Comparison of ENCODE assay signal across 12 mouse cellular contexts in genomic region chr13:57246238-57246963, GRCm38 (mm10).
DNase-seq lines count a peak whose midpoint lies in the region; ATAC-seq and TF ChIP-seq lines count a peak whose summit lies in the region.
"Had no signal": no experiment of that assay in that cellular context is flagged by ENCODE, and none has a peak within 500 bp of the region (broad histone marks: within the 10 kb centered on the region; RNA-seq: fewer than 3 reads in every experiment).

No protein-coding gene starts in this region.

- no peak for ATAC-seq in forebrain, embryonic 14.5 days
- ATAC-seq in lung, embryonic 14.5 days (ENCODE audit: insufficient read depth): no peak
- no peak for ATAC-seq in lung, postnatal 0 days
- ATAC-seq in intestine, postnatal 0 days: no peak
- no peak for ATAC-seq in erythroid progenitor cell, adult 5-6 weeks (replicated peaks; ENCODE audit: low FRiP score, poor library complexity, severe bottlenecking)
- ATAC-seq: liver, embryonic 12.5 days had no signal

- H3K4me3 ChIP-seq in forebrain, embryonic 14.5 days (ENCODE audit: low read depth, low read length): no peak overlapping the region
- H3K4me3 ChIP-seq in forebrain, embryonic 10.5 days: no peak overlapping the region
- no peak overlapping the region for H3K4me3 ChIP-seq in lung, embryonic 14.5 days (ENCODE audit: low read depth, low read length)
- no peak overlapping the region for H3K4me3 ChIP-seq in lung, postnatal 0 days (ENCODE audit: low read depth, low read length)
- no peak overlapping the region for H3K4me3 ChIP-seq in intestine, postnatal 0 days (ENCODE audit: low read depth, low read length)
- H3K4me3 ChIP-seq: embryonic facial prominence, embryonic 15.5 days; liver, embryonic 12.5 days had no signal

- TF ChIP-seq CTCF in lung, embryonic 14.5 days (IDR thresholded peaks at IDR 0.05; ENCODE audit: low read depth): no peak
- no peak for TF ChIP-seq CTCF in lung, postnatal 0 days (IDR thresholded peaks at IDR 0.05)
- no peak for TF ChIP-seq CTCF in intestine, postnatal 0 days (IDR thresholded peaks at IDR 0.05; ENCODE audit: low read depth)

- no peaks in the 10 kb centered on the region for H3K9me3 ChIP-seq in forebrain, embryonic 14.5 days (replicated peaks; ENCODE audit: control insufficient read depth, low read length)
- H3K9me3 ChIP-seq in forebrain, embryonic 10.5 days: no peaks in the 10 kb centered on the region
- H3K9me3 ChIP-seq in lung, embryonic 14.5 days (ENCODE audit: low read depth, low read length): no peaks in the 10 kb centered on the region
- no peaks in the 10 kb centered on the region for H3K9me3 ChIP-seq in lung, postnatal 0 days (ENCODE audit: low read length)
- H3K9me3 ChIP-seq in intestine, postnatal 0 days (ENCODE audit: control insufficient read depth): no peaks in the 10 kb centered on the region
- H3K9me3 ChIP-seq: embryonic facial prominence, embryonic 15.5 days; liver, embryonic 12.5 days had no signal

- no peaks in the 10 kb centered on the region for H3K4me1 ChIP-seq in forebrain, embryonic 14.5 days (ENCODE audit: control insufficient read depth, insufficient read depth, low read length)
- no peaks in the 10 kb centered on the region for H3K4me1 ChIP-seq in forebrain, embryonic 10.5 days
- H3K4me1 ChIP-seq in lung, embryonic 14.5 days (ENCODE audit: insufficient read depth): no peaks in the 10 kb centered on the region
- H3K4me1 ChIP-seq in lung, postnatal 0 days (ENCODE audit: insufficient read depth, low read depth, low read length): no peaks in the 10 kb centered on the region
- H3K4me1 ChIP-seq in intestine, postnatal 0 days (replicated peaks; ENCODE audit: control insufficient read depth, insufficient read depth, low read length): no peaks in the 10 kb centered on the region
- H3K4me1 ChIP-seq: liver, embryonic 12.5 days had no signal

- TF ChIP-seq EP300 in lung, postnatal 0 days (IDR thresholded peaks at IDR 0.05): no peak

- H3K27me3 ChIP-seq in forebrain, embryonic 14.5 days (replicated peaks; ENCODE audit: control insufficient read depth, insufficient read depth, low read length): no peaks in the 10 kb centered on the region
- H3K27me3 ChIP-seq in forebrain, embryonic 10.5 days (ENCODE audit: poor library complexity, severe bottlenecking): no peaks in the 10 kb centered on the region
- H3K27me3 ChIP-seq in lung, embryonic 14.5 days (ENCODE audit: insufficient read depth, low read length): no peaks in the 10 kb centered on the region
- H3K27me3 ChIP-seq in lung, postnatal 0 days (replicated peaks; ENCODE audit: insufficient read depth, low read length): no peaks in the 10 kb centered on the region
- H3K27me3 ChIP-seq in intestine, postnatal 0 days (replicated peaks; ENCODE audit: control insufficient read depth, insufficient read depth, low read length): no peaks in the 10 kb centered on the region
- H3K27me3 ChIP-seq: CH12.LX; embryonic facial prominence, embryonic 15.5 days; liver, embryonic 12.5 days had no signal

- peak; percentile 34 for DNase-seq in forebrain, embryonic 14.5 days (ENCODE audit: low spot score)
- no peak for DNase-seq in forebrain, embryonic 10.5 days (ENCODE audit: extremely low spot score, low spot score)
- DNase-seq in lung, embryonic 14.5 days: peak; percentile 30
- no peak for DNase-seq in lung, postnatal 0 days (ENCODE audit: low spot score)
- peak; percentile 48 for DNase-seq in right cerebral cortex, postnatal 14 days
- DNase-seq in retina, postnatal 1 day: no peak

- H3K27ac ChIP-seq in forebrain, embryonic 14.5 days (ENCODE audit: low read depth, low read length): no peak overlapping the region
- no peak overlapping the region for H3K27ac ChIP-seq in forebrain, embryonic 10.5 days
- no peak overlapping the region for H3K27ac ChIP-seq in lung, embryonic 14.5 days (ENCODE audit: low read depth)
- H3K27ac ChIP-seq in lung, postnatal 0 days (ENCODE audit: low read length): no peak overlapping the region
- no peak overlapping the region for H3K27ac ChIP-seq in intestine, postnatal 0 days (ENCODE audit: low read depth, low read length)
- H3K27ac ChIP-seq: embryonic facial prominence, embryonic 15.5 days; liver, embryonic 12.5 days had no signal

- H3K36me3 ChIP-seq in forebrain, embryonic 14.5 days (ENCODE audit: control insufficient read depth, insufficient read depth, low read length): no peaks in the 10 kb centered on the region
- H3K36me3 ChIP-seq in forebrain, embryonic 10.5 days (replicated peaks): no peaks in the 10 kb centered on the region
- no peaks in the 10 kb centered on the region for H3K36me3 ChIP-seq in lung, embryonic 14.5 days (ENCODE audit: insufficient read depth)
- H3K36me3 ChIP-seq in lung, postnatal 0 days (ENCODE audit: insufficient read depth, low read length): no peaks in the 10 kb centered on the region
- H3K36me3 ChIP-seq in intestine, postnatal 0 days (ENCODE audit: control insufficient read depth, insufficient read depth): no peaks in the 10 kb centered on the region
- H3K36me3 ChIP-seq: embryonic facial prominence, embryonic 15.5 days; liver, embryonic 12.5 days had no signal

- WGBS in forebrain, embryonic 14.5 days: 74% methylated on average over 18 of the region's 18 CpGs
- WGBS in forebrain, embryonic 10.5 days: 86% methylated on average over 18 of the region's 18 CpGs
- 53% methylated on average over 18 of the region's 18 CpGs for WGBS in lung, embryonic 14.5 days
- 64% methylated on average over 18 of the region's 18 CpGs for WGBS in lung, postnatal 0 days
- 41% methylated on average over 18 of the region's 18 CpGs for WGBS in intestine, postnatal 0 days

- no peak overlapping the region for H3K4me2 ChIP-seq in forebrain, embryonic 14.5 days (ENCODE audit: low read length)
- no peak overlapping the region for H3K4me2 ChIP-seq in lung, embryonic 14.5 days
- H3K4me2 ChIP-seq in lung, postnatal 0 days (replicated peaks; ENCODE audit: low read depth, low read length): no peak overlapping the region
- H3K4me2 ChIP-seq in intestine, postnatal 0 days (replicated peaks; ENCODE audit: low read depth): peak overlapping the region; percentile 18; the same call in 1 of the 2 replicates
- H3K4me2 ChIP-seq: embryonic facial prominence, embryonic 15.5 days; heart, embryonic 11.5 days; liver, embryonic 12.5 days had no signal

- no peak overlapping the region for H3K9ac ChIP-seq in forebrain, embryonic 14.5 days (ENCODE audit: low read length)
- H3K9ac ChIP-seq in lung, embryonic 14.5 days: no peak overlapping the region
- no peak overlapping the region for H3K9ac ChIP-seq in lung, postnatal 0 days (replicated peaks; ENCODE audit: low read depth)
- no peak overlapping the region for H3K9ac ChIP-seq in intestine, postnatal 0 days (ENCODE audit: low read depth, low read length)
- H3K9ac ChIP-seq: embryonic facial prominence, embryonic 15.5 days; liver, embryonic 12.5 days had no signal

Comparison
In these comparisons a context has a peak if more than half of its experiments do, and no peak if none do; other contexts are left out.
1. DNase-seq: peak in forebrain, embryonic 14.5 days (single experiment), lung, embryonic 14.5 days (single experiment) and right cerebral cortex, postnatal 14 days (single experiment); none in forebrain, embryonic 10.5 days (single experiment), lung, postnatal 0 days (single experiment) and retina, postnatal 1 day (single experiment).